Mouse (Mus musculus): ENCODE measurements at regions not wholly inside any gene's neighbourhood (a gene's known extent, or its start where the extent isn't known, plus 50 kb on each side); places are given as distances from the start of the nearest gene placed in this dataset.

DNA sequence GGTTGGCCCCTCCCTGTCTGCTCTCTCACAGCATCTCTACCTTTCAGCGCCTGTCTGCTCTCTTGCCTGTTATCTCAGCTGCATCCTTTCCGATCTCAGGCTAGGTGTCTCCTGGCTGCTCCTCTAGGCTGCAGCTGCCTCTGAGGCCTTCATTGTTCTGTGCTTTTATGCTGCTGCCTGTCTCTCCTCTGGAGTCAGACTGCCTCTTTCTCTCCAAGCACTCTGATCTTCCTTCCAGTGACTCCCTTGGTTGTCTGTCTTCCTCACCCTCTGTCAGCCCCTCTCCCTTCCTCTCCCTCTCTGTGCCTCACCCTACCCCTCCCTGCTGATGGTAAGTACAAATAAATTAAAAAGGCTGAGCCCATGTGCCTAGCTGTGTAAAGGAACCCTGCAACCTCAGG is 155.7 kb upstream of the Lrfn2 start:
- TF ChIP-seq CTCF (IDR thresholded peaks at IDR 0.05; ENCODE audit: borderline replicate concordance, control insufficient read depth, extremely low read depth, insufficient read depth, low read length, poor library complexity) = no peak
- TF ChIP-seq POLR2A (IDR thresholded peaks at IDR 0.05; ENCODE audit: control insufficient read depth, extremely low read depth, insufficient read depth, low read length, poor library complexity) = no peak
